Mouse (Mus musculus) heart, adult 2 months (tissue): ENCODE measurements at regions not wholly inside any gene's neighbourhood (a gene's known extent, or its start where the extent isn't known, plus 50 kb on each side); places are given as distances from the start of the nearest gene placed in this dataset.

Source experiments
- CTCF ChIP-seq: fragments of 200-600 bp; IDR thresholded peaks from 2 replicates; pipeline ENCODE4 v1.8.1; 2022; ENCODE audit warnings: antibody characterized with exemption, mild to moderate bottlenecking, moderate library complexity
- EP300 ChIP-seq: fragments of 200-500 bp; IDR thresholded peaks from 2 replicates; pipeline ENCODE4 v1.6.1; 2011; ENCODE audit warnings: low read depth, low read length, control low read depth; ENCODE audit not compliant: insufficient read depth
- POLR2A ChIP-seq: fragments of 200-500 bp; IDR thresholded peaks from 2 replicates; pipeline ENCODE4 v1.6.1; 2011; ENCODE audit warnings: mild to moderate bottlenecking, low read depth, low read length, control low read depth; ENCODE audit not compliant: insufficient read depth

- TF ChIP-seq CTCF (no peak), POLR2A (no peak), EP300 (no peak)
Observed at GRCm38 (mm10) chr1:119328921-119329692, 92.9 kb downstream of the Inhbb start.
